Mouse (Mus musculus): ENCODE data around the gene Pdia5. TPM values are rescaled to one million over a fixed set of nuclear protein-coding genes. Genes with fewer than 3 reads are reported as not detected.

Gene Pdia5
- polyA plus RNA-seq, 1 experiment, result 20.2 TPM

DNA sequence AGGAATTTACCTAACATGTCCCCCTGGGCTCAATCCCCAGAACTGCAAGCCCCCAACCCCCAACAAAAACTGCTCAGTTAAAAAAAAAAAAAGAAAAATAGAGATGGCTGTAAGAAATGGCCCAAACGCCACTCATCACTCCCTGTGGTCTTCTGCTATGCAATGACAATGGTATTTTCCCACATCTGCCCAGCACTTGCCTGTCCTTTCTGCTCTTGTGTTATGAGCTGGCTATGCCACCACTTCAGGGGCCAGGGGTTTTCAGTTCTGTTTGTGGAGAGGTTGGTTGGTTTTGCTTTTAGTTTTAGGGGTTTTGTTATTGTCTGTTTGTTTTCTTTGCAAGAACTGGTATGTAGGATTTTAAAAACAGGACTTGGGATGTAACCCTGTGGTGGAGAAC, 13.4 kb downstream of the Pdia5 start:
- no peak overlapping the region for H3K4me3 ChIP-seq (ENCODE audit: low read depth, low read length)
- no peak for TF ChIP-seq POLR2A (IDR thresholded peaks at IDR 0.05; ENCODE audit: insufficient read depth, low read length)
- TF ChIP-seq EP300 (IDR thresholded peaks at IDR 0.05; ENCODE audit: insufficient read depth, low read depth, low read length), result no peak
- no peak for TF ChIP-seq CTCF (IDR thresholded peaks at IDR 0.05; ENCODE audit: low read depth, low read length)
- H3K9me3 ChIP-seq (replicated peaks; ENCODE audit: control insufficient read depth, insufficient read depth, low read length, poor library complexity, severe bottlenecking), result no peaks in the 10 kb centered on the region
- H3K27me3 ChIP-seq (ENCODE audit: control insufficient read depth, insufficient read depth, low read length, poor library complexity, severe bottlenecking), result no peaks in the 10 kb centered on the region
- H3K27ac ChIP-seq (ENCODE audit: insufficient read depth, low read length), result no peak overlapping the region
- no peak overlapping the region for H3K9ac ChIP-seq (ENCODE audit: low read depth, poor library complexity, severe bottlenecking)
- no peaks in the 10 kb centered on the region for H3K4me1 ChIP-seq (ENCODE audit: control insufficient read depth, insufficient read depth, low read length)
- H3K36me3 ChIP-seq (ENCODE audit: control insufficient read depth, insufficient read depth, low read length, poor library complexity, severe bottlenecking), result no peaks in the 10 kb centered on the region

DNA sequence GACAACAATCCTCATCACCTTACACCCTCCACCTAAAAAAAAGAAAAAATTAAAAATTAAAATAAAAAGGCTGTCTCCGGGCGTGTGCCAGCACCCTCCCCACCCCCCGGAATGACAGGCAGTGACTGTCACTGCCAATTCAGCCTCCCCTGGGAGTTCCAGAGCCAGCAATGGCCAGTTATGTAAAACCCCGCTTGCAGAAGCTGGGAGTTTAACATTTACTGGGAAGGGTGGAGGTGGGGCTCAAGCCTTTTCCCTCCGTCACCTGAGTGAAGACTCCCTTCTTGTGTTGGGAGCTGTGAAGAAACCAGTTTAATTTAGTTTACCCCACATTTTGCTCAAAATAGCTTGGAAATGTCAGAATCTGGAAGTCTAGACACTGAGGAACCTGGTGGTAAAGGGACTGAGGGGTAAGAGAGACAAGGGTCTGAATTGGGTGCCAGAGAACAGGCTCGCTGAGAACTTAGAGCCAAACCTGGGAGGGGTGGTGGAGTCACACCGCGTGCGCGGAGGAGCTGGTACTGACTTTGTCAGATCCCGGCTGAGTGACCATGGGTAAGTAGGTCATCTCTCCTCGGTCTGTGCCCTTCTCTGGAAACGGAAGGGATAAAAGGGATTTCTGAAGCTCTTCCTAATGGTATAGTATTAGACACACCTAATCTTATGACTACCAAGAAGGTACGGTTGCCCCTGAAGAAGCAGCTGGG, 18.0 kb downstream of the Pdia5 start:
- no peak overlapping the region for H3K27ac ChIP-seq (ENCODE audit: insufficient read depth, low read length)
- H3K36me3 ChIP-seq (ENCODE audit: control insufficient read depth, insufficient read depth, low read length, poor library complexity, severe bottlenecking), result no peaks in the 10 kb centered on the region
- no peaks in the 10 kb centered on the region for H3K9me3 ChIP-seq (replicated peaks; ENCODE audit: control insufficient read depth, insufficient read depth, low read length, poor library complexity, severe bottlenecking)
- no peaks in the 10 kb centered on the region for H3K4me1 ChIP-seq (ENCODE audit: control insufficient read depth, insufficient read depth, low read length)
- no peaks in the 10 kb centered on the region for H3K27me3 ChIP-seq (ENCODE audit: control insufficient read depth, insufficient read depth, low read length, poor library complexity, severe bottlenecking)
- no peak for TF ChIP-seq POLR2A (IDR thresholded peaks at IDR 0.05; ENCODE audit: insufficient read depth, low read length)
- no peak for TF ChIP-seq CTCF (IDR thresholded peaks at IDR 0.05; ENCODE audit: low read depth, low read length)
- no peak for TF ChIP-seq EP300 (IDR thresholded peaks at IDR 0.05; ENCODE audit: insufficient read depth, low read depth, low read length)
- no peak overlapping the region for H3K4me3 ChIP-seq (ENCODE audit: low read depth, low read length)
- H3K9ac ChIP-seq (ENCODE audit: low read depth, poor library complexity, severe bottlenecking), result no peak overlapping the region

DNA sequence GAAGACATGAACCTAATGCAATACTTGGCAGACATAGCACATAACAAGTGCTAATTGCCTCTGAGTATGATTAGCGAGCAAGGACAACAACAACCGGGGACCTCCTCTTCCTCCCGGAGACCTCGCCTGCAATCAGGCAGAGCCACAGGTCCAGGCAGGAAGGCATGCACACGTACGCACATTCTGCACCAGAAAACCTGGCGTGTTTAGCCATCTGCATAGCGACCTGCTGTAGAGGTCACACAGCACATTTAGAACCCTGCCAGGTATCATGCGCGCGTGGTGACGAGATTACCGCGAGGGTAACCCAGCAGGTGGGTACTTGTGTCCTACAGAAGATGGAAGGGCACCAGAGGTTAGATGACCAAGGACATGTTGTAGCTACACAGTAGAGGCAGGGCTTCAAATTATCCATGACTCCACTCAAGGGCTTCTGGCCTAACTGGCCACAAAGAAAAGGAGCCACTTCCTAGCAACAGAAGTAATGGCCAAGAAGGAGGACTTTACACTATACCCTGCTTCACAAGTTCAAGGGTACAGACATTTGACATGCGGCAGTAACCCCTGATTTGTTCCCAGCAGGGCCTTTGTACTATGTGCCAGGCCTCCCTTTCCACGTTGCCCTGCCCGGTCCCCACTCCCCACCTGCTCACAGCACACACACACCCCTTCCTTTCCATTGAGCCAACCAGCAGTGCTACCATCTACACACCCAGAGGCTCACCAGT, 18.7 kb downstream of the Pdia5 start:
- no peak overlapping the region for H3K9ac ChIP-seq (ENCODE audit: low read depth, poor library complexity, severe bottlenecking)
- no peaks in the 10 kb centered on the region for H3K27me3 ChIP-seq (ENCODE audit: control insufficient read depth, insufficient read depth, low read length, poor library complexity, severe bottlenecking)
- H3K4me1 ChIP-seq (ENCODE audit: control insufficient read depth, insufficient read depth, low read length), result no peaks in the 10 kb centered on the region
- no peak overlapping the region for H3K4me3 ChIP-seq (ENCODE audit: low read depth, low read length)
- H3K9me3 ChIP-seq (replicated peaks; ENCODE audit: control insufficient read depth, insufficient read depth, low read length, poor library complexity, severe bottlenecking), result no peaks in the 10 kb centered on the region
- H3K27ac ChIP-seq (ENCODE audit: insufficient read depth, low read length), result no peak overlapping the region
- no peaks in the 10 kb centered on the region for H3K36me3 ChIP-seq (ENCODE audit: control insufficient read depth, insufficient read depth, low read length, poor library complexity, severe bottlenecking)
- TF ChIP-seq POLR2A (IDR thresholded peaks at IDR 0.05; ENCODE audit: insufficient read depth, low read length) (no peak), EP300 (IDR thresholded peaks at IDR 0.05; ENCODE audit: insufficient read depth, low read depth, low read length) (no peak), CTCF (IDR thresholded peaks at IDR 0.05; ENCODE audit: low read depth, low read length) (no peak)

DNA sequence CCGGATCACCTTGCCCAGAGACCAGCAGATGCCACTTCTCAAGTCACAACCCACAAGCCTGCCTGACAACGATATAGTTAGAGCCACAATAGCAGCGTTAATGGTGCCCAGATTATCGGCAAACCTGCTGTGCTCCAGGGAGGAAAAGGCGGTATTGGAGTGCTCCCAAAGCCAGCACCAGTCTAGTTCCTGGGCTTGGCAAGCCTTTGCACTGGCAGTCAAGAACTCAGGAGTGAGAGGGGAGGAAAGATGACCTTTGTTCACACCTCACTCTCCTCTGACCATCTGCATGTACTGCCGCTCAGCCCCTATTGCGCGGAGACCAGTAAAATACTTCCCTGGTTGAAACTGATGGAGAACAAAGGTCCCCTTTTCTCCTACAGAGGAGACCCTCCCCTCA, 19.7 kb downstream of the Pdia5 start:
- Histone ChIP-seq H3K36me3 (ENCODE audit: control insufficient read depth, insufficient read depth, low read length, poor library complexity, severe bottlenecking) (no peaks in the 10 kb centered on the region), H3K9me3 (replicated peaks; ENCODE audit: control insufficient read depth, insufficient read depth, low read length, poor library complexity, severe bottlenecking) (no peaks in the 10 kb centered on the region), H3K27me3 (ENCODE audit: control insufficient read depth, insufficient read depth, low read length, poor library complexity, severe bottlenecking) (no peaks in the 10 kb centered on the region), H3K4me3 (ENCODE audit: low read depth, low read length) (no peak overlapping the region), H3K9ac (ENCODE audit: low read depth, poor library complexity, severe bottlenecking) (no peak overlapping the region), H3K27ac (ENCODE audit: insufficient read depth, low read length) (no peak overlapping the region), H3K4me1 (ENCODE audit: control insufficient read depth, insufficient read depth, low read length) (no peaks in the 10 kb centered on the region)
- no peak for TF ChIP-seq EP300 (IDR thresholded peaks at IDR 0.05; ENCODE audit: insufficient read depth, low read depth, low read length)
- TF ChIP-seq POLR2A (IDR thresholded peaks at IDR 0.05; ENCODE audit: insufficient read depth, low read length), result no peak
- no peak for TF ChIP-seq CTCF (IDR thresholded peaks at IDR 0.05; ENCODE audit: low read depth, low read length)

DNA sequence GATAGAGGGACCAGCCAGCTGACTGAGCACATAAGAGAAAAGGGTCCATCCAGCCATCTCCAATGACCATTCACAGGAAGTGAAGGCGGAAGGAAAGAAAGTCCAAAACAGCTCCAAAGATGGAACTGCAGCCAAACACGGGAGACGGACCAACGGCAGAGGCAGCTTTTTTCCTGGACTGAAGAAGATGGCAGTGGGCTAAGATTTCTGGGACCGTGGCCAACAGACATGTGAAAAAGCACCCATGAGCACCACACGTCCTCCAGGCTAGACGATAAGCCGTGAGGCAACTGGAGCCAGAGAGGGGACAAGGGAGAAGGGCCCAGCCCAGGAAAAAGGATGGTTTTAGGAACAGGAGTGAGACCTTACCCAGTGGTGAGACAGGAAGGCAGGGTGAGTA, 20.6 kb downstream of the Pdia5 start:
- H3K36me3 ChIP-seq (ENCODE audit: control insufficient read depth, insufficient read depth, low read length, poor library complexity, severe bottlenecking), result no peaks in the 10 kb centered on the region
- TF ChIP-seq CTCF (IDR thresholded peaks at IDR 0.05; ENCODE audit: low read depth, low read length) (no peak), EP300 (IDR thresholded peaks at IDR 0.05; ENCODE audit: insufficient read depth, low read depth, low read length) (no peak), POLR2A (IDR thresholded peaks at IDR 0.05; ENCODE audit: insufficient read depth, low read length) (no peak)
- H3K9me3 ChIP-seq (replicated peaks; ENCODE audit: control insufficient read depth, insufficient read depth, low read length, poor library complexity, severe bottlenecking), result no peaks in the 10 kb centered on the region

DNA sequence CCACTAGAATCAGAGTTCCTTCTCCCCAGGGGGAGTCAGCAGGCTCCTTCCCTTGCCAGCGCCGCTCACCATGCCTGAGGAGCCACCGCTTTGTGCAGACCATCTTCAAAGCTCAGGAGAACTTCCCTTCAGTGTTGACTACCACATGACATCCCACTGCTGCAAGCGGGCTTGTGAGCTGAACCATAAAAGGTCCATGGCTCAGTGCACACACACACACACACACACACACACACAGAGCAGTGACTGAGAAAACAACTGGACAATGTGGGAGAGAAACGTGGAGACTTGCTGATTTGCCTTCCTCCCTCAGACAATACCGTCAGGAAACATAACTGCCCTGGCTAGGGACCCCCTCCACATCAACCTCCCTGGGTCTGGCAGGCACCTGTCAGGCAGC, 21.7 kb downstream of the Pdia5 start:
- Histone ChIP-seq H3K4me3 (ENCODE audit: low read depth, low read length) (no peak overlapping the region), H3K9me3 (replicated peaks; ENCODE audit: control insufficient read depth, insufficient read depth, low read length, poor library complexity, severe bottlenecking) (no peaks in the 10 kb centered on the region)
- TF ChIP-seq EP300 (IDR thresholded peaks at IDR 0.05; ENCODE audit: insufficient read depth, low read depth, low read length) (no peak), POLR2A (IDR thresholded peaks at IDR 0.05; ENCODE audit: insufficient read depth, low read length) (no peak), CTCF (IDR thresholded peaks at IDR 0.05; ENCODE audit: low read depth, low read length) (no peak)

More for the DNA sequence above, 20.6 kb downstream of the Pdia5 start:
- Histone ChIP-seq H3K4me3 (ENCODE audit: low read depth, low read length) (no peak overlapping the region), H3K9ac (ENCODE audit: low read depth, poor library complexity, severe bottlenecking) (no peak overlapping the region), H3K4me1 (ENCODE audit: control insufficient read depth, insufficient read depth, low read length) (no peaks in the 10 kb centered on the region), H3K27ac (ENCODE audit: insufficient read depth, low read length) (no peak overlapping the region), H3K27me3 (ENCODE audit: control insufficient read depth, insufficient read depth, low read length, poor library complexity, severe bottlenecking) (no peaks in the 10 kb centered on the region)

More for the DNA sequence above, 21.7 kb downstream of the Pdia5 start:
- H3K4me1 ChIP-seq (ENCODE audit: control insufficient read depth, insufficient read depth, low read length), result no peaks in the 10 kb centered on the region
- no peak overlapping the region for H3K9ac ChIP-seq (ENCODE audit: low read depth, poor library complexity, severe bottlenecking)
- no peaks in the 10 kb centered on the region for H3K36me3 ChIP-seq (ENCODE audit: control insufficient read depth, insufficient read depth, low read length, poor library complexity, severe bottlenecking)
- H3K27ac ChIP-seq (ENCODE audit: insufficient read depth, low read length), result no peak overlapping the region
- H3K27me3 ChIP-seq (ENCODE audit: control insufficient read depth, insufficient read depth, low read length, poor library complexity, severe bottlenecking), result no peaks in the 10 kb centered on the region
